Mouse (Mus musculus): ENCODE results near the gene Mknk1. TPM values are rescaled to one million over a fixed set of nuclear protein-coding genes. Genes with fewer than 3 reads are reported as not detected.

The Mknk1 gene
- polyA plus RNA-seq, 2 experiments from 2014 or later, result 30.7 to 46.8 TPM

DNA sequence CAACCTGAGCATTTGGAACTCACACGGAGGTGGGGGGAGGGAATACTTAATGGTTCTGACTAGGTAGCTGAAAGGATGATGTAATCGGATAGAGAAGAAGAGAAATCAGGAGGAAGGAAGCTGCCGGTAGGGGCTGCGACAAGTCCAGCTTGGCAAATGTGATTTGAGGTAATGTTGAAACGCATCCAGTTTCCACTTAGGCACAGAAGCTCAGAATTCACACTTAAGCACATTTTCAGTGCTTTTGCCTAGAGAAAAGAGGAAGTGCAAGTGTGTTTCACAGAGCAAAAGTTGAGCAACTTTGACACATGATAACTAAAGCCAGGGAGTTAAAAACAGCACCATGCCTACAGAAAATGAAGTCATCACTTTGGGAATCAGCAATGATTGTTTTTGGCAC lies 8.4 kb downstream of the Mknk1 start:
- no peak for ATAC-seq

DNA sequence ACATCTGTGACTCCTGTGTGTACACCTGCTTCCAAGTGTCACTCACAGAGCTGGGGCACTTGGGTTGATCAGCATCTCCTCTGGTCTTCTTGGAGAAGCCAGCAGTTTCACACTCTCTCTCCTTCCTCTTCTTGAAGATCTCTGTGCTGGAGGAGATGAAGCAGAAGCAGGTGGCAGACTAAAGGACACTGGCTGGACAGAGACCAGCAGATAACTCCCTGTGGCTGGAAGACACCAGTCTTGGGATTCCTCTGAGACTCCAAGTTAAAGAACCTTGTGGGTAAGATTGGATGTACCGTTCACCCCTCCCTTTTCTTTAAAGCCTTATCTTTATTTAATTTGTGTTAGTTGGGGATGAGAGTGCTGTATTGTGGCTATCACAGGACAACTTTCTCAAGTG lies 9.1 kb downstream of the Mknk1 start:
- ATAC-seq, result no peak

DNA sequence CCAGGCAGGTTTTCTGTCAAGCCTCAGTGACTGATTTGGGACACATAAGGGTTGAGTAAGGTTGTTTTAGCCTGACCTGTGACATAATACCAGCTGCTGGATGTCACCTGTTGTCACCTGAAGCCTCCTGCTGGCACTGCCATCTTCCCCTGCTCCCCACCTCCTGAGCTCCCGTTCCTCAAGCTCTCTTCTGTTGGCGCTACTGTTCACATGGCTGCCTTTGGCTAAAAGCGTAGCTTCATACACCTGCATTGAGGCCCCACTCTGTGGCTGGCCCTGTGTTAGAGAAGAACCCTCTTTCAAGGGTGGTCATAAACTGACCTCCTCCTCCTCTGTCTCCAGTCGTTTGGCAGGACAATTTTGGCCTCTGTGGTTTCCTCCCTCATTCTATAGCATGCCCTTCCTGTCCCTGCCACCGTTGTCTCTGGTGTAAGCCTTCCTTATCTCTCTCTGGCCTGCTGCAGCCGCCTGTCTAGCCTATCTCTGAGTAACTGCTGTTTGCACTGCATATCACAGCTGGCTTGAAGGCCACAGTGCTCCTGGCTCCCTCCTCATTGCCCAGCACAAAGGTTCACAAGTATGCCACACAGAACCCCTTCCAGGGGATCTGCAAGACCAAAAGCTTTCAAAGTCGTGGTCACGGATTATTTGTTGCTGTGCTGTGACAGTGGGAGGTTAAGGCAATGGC lies 10.1 kb downstream of the Mknk1 start:
- ATAC-seq, result no peak

DNA sequence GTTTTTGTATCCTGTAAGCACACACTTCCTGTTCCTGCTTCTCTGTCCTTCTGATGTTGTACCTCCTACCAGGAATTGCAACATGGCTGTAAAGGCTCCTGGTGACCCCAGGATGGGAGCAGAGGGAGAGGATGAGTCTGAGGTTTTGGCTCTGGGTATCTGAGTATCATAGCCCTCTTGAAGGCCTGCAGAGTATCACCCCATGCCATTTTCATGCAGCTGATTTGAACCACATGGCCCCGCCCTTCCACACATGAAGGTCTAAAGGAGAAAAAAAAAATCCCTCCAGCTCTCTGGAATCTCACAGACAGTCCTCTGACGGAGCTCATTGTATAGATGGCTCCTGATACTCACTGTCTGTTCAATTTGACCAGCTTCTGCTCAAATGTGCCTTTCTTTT lies 11.1 kb downstream of the Mknk1 start:
- ATAC-seq, result no peak

DNA sequence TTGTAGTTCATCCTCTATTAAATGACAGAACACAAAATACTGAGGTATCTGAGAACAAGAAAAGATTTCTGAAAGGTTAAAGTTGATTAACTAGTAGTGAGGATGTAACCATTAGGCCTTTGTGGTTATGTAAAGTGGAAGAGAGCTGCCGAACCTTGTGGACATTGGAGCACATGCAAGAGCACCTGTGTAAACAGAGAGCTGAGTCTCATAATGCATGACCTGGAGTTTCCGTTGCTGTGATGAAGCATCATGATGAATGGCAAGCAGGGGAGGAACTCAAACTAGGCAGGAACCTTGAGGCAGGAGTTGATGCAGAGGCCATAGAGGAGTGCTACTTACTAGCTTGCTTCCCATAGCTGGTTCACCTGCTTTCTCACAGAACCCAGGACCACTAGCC lies 11.6 kb downstream of the Mknk1 start:
- ATAC-seq, result no peak

DNA sequence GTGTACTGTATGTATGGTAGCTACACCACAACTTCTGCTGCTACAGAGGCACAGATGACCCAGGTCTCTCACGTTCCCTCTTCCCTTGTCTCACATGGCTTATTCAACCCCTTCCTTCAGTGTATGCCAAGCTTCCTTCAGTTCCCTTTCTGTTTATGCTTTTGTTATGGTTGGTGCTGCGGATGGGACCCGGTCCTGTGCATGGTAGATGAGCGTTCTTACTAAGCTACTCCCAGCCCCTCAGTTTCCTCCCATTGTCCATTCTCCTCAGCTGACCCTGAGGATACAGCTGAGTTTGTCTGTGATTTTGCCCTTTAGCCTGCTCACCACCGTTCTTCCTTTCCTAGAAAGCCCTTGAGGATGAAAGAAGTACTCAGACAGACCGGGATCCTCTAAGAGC lies 12.6 kb downstream of the Mknk1 start:
- ATAC-seq, result no peak

DNA sequence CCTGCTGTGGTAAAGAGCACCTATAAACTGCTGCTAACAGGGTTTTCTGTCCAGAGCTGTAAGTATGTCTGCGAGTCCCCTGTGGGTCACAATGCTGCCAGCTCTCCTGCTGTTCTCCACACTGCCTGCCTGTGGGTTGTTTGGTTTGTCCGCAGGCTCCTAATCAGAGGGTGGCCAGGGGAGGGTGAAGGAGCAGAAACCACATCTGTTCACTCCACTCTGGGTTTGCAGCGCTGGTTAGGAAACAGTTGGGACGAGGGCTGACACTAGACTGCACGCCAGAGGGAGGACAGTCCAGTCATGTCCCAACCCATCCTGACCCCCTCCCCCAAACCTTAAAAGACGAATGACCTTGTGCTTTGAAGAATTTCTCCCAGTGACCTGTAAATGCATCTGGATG lies 16.1 kb downstream of the Mknk1 start:
- ATAC-seq, result no peak

DNA sequence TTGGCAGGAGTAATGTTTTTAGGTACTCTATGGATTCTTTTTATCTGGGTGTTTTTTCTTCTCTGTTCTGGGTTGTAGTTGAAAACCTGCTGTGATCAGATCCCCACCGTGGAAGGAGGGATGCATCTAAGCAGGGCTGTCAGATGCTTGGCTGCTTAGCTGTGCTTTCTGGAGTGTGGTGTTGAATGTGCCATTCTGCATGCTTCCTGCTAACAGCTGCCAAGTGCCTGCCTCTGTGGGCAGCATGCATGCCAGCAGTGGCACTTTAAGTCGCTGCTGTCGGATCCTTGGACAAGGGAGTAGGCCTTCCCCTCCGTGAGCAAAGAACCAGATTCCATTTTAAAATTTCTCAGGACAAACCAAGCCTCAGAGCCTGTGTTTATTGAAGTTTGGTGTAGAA lies 16.6 kb downstream of the Mknk1 start:
- no peak for ATAC-seq

DNA sequence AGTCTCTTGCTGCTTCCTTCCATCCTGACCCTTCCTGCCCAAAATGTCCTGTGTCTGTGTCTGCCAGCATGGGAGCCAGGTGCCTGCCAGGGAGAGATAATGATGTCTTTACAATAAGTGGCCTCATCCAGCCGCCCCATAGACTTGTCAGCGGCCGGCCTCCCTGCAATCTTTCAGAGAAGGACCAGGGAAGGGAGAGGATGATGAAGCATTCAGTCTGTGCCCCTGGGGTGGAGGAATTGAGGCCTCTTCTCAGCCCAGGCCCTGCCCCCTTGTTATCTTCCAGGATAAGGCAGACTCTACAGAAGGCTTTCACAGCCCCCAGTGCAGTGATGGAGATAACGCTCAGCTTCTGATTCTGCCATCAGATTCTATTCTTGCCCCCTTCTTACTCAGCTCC lies 17.3 kb downstream of the Mknk1 start:
- no peak for ATAC-seq

DNA sequence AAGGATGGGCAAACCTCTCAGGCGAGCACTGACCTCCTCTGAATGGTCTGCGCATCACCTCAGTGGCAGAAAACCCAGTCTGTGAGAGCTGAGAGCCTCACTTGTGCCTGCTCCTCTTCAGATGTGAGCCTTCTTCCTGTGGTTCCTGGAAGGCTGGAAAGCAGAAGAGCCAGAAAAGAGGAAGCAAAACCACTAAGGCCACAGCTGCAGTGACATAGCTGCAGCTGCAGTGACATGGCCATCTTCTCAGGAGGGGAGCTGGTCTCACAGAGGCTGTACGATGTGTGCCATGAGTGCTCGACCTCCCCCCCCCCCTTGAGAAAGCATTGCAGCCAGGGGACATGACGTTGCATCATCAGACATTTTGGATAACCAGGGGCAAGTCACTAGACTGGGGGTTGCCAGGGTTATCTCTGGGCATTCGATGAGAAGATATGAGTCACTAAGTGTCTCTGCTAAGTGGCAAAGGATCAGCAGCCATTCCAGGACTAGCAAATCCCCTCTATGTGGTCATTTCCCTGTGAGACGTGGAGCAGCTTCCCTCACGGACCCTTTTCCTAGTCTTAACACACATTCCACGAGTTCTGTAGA lies 18.4 kb downstream of the Mknk1 start:
- no peak for ATAC-seq

DNA sequence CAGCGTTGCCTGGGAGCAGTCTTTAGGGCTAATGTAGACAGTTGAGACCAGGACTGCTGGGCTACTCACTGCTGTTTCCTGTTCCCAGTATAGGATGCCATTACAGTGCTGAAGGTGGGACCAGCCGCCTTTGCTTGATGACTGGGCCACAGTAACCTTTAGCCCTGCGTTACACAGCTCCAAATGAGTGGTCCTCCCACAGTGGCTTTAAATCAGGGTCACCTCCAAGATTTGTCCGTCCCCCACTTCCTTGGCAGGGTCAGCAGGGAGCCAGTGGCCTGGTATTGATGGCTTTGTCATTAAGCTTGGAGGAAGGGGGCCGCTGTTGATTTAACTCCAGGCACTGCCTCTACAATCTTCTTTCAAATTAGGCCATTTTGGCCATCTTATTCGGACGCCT lies 24.4 kb downstream of the Mknk1 start:
- no peak for ATAC-seq

DNA sequence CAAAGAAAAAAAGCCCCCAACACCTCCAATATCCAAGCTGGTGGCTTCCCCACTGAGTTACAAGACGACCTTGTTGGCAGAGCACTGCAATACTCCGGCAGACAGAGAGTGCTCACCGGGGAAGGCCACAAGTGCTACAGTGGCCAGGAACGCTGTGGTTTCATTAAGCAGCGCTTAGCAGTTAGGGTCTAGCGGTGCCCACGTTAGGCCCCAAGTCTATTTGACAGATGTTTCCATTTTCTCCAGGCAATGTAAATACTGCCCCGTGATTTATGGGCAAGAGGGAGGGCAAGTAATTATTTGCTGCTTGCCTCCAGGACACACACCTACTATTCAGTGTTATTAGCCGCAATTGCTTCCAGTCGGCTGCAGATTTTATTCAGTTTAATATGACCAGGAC lies 24.9 kb downstream of the Mknk1 start:
- ATAC-seq, result no peak

DNA sequence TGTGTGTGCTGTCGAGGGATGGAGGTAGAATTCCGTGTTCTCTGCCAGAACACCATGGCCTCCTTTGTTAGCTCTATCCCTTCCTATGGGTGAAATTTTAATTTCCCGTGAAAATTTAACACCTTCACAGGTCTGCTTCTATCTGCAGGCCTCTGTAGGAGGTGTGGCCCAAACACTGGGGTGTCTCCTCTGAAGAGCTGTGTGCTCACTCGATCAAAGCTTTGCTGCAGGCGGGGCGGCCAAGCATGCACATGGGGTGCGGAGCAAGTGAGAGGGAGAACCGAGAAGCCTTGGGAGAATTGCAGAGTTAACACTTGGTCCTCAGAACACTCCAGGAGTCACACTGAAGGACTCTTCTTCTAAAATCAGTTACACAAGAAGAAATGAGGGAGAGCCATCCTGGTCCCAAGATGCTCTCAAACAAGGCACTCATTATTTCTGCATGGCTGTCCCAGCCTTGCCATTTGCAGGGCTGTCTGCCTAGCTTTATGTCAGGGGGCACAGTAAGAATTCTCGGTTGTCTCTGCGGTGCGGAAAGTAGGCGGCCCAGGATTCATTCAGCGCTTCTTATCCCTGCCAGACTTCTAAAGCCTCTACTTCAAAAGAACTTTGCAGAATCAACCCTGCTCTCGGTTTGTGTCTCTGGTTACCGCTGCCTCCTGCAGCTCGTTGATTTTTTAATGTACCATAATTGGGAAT lies 30.7 kb downstream of the Mknk1 start:
- ATAC-seq, result no peak

DNA sequence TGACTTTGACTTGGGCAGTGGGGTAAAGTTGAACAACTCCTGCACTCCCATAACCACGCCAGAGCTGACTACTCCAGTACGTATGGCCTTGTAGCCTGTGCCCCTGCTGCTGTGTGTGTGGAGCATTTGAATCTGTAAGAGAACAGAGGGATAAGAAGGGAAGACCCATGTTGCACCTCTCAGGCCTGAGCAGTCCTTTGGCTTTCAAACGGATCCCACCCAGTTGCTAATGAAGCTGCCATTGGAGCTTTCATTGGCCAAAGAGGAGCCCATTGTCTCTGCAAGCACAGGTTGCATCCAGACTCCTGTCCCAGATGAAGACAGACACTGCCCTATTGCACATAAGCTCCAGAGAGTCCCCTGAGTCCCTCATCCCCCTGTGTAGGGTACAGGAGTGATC lies 34.2 kb downstream of the Mknk1 start:
- ATAC-seq, result no peak

DNA sequence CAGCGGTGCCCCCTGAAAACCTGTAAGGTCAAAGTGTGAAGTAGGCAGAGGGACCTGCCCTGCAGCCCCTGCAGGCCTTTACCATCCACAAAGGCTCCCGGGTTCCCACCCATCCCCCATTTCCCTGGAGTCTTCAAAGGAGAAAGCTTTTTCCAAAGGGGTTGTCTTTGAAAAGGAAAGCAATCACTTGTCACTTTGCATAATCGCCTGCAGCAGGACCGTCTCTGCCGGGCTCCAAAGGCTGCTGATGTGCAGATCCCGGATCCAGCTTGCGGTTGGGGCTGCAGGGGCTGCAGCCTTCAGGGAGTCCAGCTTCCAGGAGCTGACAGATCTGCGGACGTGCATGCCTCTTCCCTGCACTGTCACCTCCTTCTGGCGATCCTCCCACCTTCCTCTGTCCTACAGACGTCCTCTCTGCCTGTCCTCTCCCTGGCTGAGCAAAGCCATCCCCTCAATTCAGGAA lies 39.2 kb downstream of the Mknk1 start:
- no peak for ATAC-seq

DNA sequence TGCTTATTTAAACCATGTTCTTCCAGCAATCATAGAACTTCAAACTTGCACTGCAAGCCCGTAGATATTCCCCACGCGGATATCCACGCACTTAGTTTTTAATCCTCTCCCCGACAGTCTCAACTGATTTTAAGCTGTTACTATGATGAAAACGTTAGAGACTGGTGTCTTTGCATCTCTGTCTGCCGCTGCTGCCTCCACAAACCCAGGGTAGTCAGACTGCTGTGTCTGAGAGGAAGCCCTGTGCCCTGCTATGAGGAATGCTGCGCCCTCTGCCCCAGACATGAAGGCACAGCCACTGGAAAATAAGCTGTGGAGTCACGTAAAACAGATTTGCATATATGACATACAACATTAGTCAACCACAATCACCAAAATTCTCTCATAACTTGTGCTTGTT lies 39.8 kb downstream of the Mknk1 start:
- no peak for ATAC-seq

DNA sequence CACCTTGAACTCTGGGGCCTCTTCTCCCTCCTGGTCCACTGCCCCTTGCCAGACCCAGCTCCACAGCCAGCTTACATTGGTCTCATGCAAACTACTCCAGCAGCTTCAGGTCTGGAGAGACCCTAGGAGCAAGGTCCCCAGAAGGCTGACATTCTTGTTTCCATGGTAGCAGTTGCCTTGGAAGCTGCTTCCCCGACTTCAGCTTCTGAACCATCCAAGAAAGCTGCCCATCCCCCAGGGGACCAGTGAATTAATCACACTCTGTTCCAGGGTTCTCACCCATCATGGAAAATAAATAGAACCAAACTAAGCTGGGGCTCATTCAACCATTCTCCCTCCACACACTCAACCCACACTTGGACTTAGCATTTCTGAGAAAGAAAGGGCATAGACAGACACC lies 42.2 kb downstream of the Mknk1 start:
- ATAC-seq, result no peak

DNA sequence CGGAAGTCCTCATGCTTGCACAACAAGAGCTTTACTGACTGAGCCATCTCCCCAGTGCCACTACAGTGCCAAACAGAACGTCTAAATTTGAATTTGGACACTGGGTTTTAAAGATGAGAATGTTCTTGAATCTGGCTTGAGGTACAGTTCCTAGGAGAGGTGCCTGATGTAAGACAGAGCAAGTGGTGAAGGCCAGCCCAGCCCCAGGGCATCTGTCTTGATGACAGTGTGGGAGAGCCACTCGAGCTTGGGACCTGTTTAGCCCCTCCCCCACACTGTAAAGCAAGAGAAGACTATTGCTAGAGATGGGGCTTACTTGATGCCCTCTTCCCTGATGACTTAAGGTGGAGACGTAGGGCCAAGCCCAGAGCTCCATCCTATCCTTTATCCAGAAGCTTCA lies 43.2 kb downstream of the Mknk1 start:
- ATAC-seq, result no peak

DNA sequence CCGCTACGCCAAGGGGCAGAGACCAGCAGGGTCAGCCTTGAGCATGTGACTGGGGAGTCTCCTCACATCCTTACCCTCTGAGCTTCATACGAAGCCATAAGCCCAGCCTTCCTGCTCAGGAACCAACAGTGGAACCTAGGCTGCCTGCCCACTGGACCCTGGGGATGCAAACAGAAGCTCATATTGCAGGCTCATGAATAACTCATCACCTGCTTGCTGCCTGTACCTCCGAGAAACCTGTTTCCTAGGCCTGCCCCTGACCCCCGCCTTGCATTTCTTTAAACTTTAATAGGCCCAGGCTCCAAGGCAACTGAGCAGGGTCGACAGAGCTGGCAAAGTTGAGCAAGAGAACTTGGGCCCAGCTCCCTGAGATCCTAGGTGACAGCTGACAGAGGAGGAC lies 45.0 kb downstream of the Mknk1 start, which contains the start of gene Kncn:
TSS of gene Kncn (plus strand) at position 379 of the 400 bp plus-strand sequence.
- no peak for ATAC-seq

DNA sequence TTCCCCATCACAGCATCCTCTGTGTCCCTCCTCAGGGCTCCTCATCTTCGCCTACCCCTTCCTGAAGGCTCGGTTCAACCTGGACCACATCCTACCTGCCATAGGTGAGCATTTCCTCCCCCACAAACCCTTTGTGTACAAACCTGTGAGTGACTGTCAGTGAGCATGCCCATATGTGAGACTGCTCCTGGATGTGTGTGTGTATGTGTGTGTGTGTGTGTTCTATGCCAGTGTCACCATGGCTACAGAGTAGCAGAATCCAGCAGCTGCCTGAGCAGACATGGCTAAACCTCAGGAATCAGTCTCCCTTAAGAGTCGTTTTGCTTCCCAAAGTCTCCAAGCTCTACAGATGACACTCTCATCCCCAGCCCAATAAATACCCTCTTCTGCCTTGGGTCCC lies 46.8 kb downstream of the Mknk1 start:
- ATAC-seq, result no peak

DNA sequence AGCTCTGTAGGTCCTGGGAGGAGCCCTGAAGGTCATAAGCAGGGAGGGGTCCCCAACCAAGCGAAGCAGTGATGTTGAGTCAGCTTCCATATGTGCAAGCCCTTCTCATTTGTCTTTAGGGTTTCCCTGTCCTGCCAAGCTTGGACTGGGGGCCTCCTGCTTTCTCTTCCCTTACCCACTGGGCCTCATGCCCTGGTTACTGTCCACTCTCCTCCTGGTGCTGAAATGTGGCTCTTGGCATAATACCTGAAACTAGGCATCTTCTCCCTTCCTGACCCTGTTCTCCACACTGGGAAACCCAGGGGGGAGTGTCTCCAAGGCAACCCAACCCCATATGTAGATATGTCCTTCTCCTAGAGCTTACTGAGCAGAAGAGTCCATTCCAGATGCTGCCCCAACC lies 47.9 kb downstream of the Mknk1 start:
- ATAC-seq, result no peak

DNA sequence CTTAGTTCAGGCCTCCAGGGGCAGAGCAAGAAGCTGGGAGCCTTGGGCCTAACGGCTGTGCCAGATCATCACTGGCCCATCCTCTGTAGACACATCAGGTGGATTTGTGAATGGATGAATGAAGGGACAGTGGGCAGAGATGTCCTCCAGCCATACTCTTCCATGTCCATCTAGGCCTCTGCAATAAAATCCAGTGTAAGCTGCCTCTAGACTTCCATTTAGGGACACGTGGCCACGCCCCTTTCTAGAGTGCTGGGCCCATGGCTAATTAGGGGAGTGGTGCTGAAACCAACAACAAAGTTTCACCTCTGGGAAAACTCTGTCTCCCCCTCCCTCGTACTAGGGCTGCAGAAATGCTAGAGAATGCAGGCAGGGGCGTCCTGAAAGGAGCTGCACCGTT lies 51.1 kb downstream of the Mknk1 start:
- ATAC-seq, result no peak

DNA sequence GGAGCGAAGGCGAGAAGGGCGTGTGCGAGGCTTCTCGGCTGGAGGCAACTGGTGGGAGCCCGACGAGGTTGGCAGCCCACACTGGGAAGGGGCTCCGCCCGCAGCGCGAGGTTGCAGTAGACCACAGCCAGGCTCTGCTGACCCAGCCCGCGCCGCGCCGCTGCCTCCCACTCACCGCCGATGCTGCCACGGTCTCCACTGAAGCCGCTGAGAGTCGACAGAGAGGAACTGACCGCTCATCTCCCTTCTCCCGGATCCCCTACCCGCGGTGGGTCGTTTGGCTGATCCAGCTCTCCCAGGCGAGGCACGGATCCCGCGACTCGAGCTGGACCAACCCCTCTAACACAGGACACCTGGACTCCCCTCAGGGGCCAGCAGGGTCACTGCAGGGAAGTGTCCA lies 51.6 kb downstream of the Mknk1 start, which contains the start of gene 6430628N08Rik:
TSS of gene 6430628N08Rik (plus strand) at position 113 of the 400 bp plus-strand sequence.
- no peak for ATAC-seq

DNA sequence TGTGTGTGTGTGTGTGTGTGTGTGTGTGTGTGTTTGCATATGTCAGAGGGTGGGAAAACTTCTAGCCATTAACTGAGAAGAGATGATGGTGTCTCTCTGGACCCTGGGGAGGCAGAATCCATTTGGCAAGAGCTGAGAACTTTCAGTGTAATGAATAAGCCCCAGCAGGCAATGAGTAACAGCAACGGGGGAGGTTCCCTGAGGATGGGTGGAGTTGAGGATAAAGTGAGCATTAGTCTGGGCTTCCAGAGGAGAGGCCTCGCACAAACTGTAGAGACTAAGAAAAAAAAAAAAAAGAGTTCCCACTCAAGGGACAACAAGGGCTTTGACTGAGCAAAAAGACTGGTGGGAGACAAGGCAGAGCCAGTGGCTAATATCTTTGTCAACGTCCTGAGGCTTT lies 55.3 kb downstream of the Mknk1 start:
- no peak for ATAC-seq

Measured in activated CD4-positive, CD25-positive, alpha-beta regulatory T cell, adult 4 months (primary cell).